Mouse (Mus musculus) lung, embryonic 14.5 days (tissue): ENCODE data around the gene Gm20481. TPM values are rescaled to one million over a fixed set of nuclear protein-coding genes. Genes with fewer than 3 reads are reported as not detected.
A peak's percentile ranks its signal among the peaks of the same experiment; 100 is the strongest.

ENCODE experiments used
- ATAC-seq: fragments of 200-750 bp; cut with Nextera tagmentation; 2 replicates; pipeline ENCODE4 v1.8.0; 2017; ENCODE audit warnings: mild to moderate bottlenecking, moderate TSS enrichment, moderate library complexity; ENCODE audit not compliant: insufficient read depth
- DNase-seq: peaks from one replicate; pipeline ENCODE4 v3.0.0-alpha.2; 2015
- H3K27ac ChIP-seq: fragments of 300-500 bp; sonication (generic); 2 replicates; pipeline ENCODE4 v1.5.1; 2014; ENCODE audit warnings: low read depth, mild to moderate bottlenecking, moderate library complexity
- H3K27me3 ChIP-seq: fragments of 300-500 bp; sonication (generic); 2 replicates; pipeline ENCODE4 v1.6.1; 2014; ENCODE audit warnings: low read length, control low read depth; ENCODE audit not compliant: insufficient read depth
- H3K36me3 ChIP-seq: fragments of 300-500 bp; sonication (generic); 2 replicates; pipeline ENCODE4 v1.6.1; 2014; ENCODE audit warnings: control low read depth; ENCODE audit not compliant: insufficient read depth
- H3K4me1 ChIP-seq: fragments of 300-500 bp; sonication (generic); 2 replicates; pipeline ENCODE4 v1.6.1; 2014; ENCODE audit warnings: antibody characterized with exemption, control low read depth; ENCODE audit not compliant: insufficient read depth
- H3K4me2 ChIP-seq: fragments of 300-500 bp; sonication (generic); 2 replicates; pipeline ENCODE4 v1.6.1; 2014; ENCODE audit warnings: mild to moderate bottlenecking
- H3K4me3 ChIP-seq: fragments of 300-500 bp; sonication (generic); 2 replicates; pipeline ENCODE4 v1.5.1; 2014; ENCODE audit warnings: low read depth, low read length
- H3K9ac ChIP-seq: fragments of 300-500 bp; sonication (generic); 2 replicates; pipeline ENCODE4 v1.6.1; 2014
- H3K9me3 ChIP-seq: fragments of 300-500 bp; sonication (generic); 2 replicates; pipeline ENCODE4 v1.6.1; 2016; ENCODE audit warnings: low read depth, low read length, control low read depth
- CTCF ChIP-seq: IDR thresholded peaks from 2 replicates; pipeline ENCODE4 v1.5.1; 2016; ENCODE audit warnings: antibody characterized with exemption, low read depth
- WGBS: fragments of 180-500 bp; shearing (Covaris S2); extraction: QIAGEN DNeasy Blood & Tissue Kit; methylation state at CpG from one replicate; pipeline ENCODE4 v1.1.7; 2014; 5-methylcytosine and 5-hydroxymethylcytosine counted together
- polyA plus RNA-seq: library from polyadenylated mRNA; unstranded; fragments of >200 nt; fragmentation: Nextera tagmentation; extraction: Ambion mirVana; gene quantifications from 2 replicates; pipeline ENCODE4 v1.2.1, GENCODE M21; 2014

Gm20481 gene
- polyA plus RNA-seq, 1 experiment from 2014 or later, result not detected

- Histone ChIP-seq H3K9ac (peak overlapping the region; percentile 69), H3K9me3 (no peaks in the 10 kb centered on the region), H3K4me1 (0 out of 2 replicates have a peak, but pooled peaks cover 3% of the 10 kb centered on the region), H3K27ac (no peak overlapping the region), H3K36me3 (peaks cover 4% of the 10 kb centered on the region; the same call in 1 of the 2 replicates), H3K27me3 (no peaks in the 10 kb centered on the region), H3K4me3 (peak overlapping the region; percentile 62), H3K4me2 (peak overlapping the region; percentile 98)
- TF ChIP-seq CTCF, result no peak
- ATAC-seq (no peak), DNase-seq (no peak)
- WGBS, result 70% methylated on average over 8 of the region's 8 CpGs
Observed at GRCm38 (mm10) chr17:34932287-34932686, 37.4 kb upstream of the Gm20481 start.

GRCm38 (mm10) chr17:34934031-34934430, 35.7 kb upstream of the Gm20481 start:
- H3K36me3 ChIP-seq, result peaks cover 4% of the 10 kb centered on the region; the same call in 1 of the 2 replicates
- H3K27ac ChIP-seq, result no peak overlapping the region
- H3K9ac ChIP-seq, result no peak overlapping the region
- 71% methylated on average over 24 of the region's 24 CpGs for WGBS
- H3K4me3 ChIP-seq, result no peak overlapping the region
- no peak for TF ChIP-seq CTCF
- ATAC-seq (no peak), DNase-seq (no peak)
- no peaks in the 10 kb centered on the region for H3K9me3 ChIP-seq
- no peak overlapping the region for H3K4me2 ChIP-seq
- H3K27me3 ChIP-seq, result no peaks in the 10 kb centered on the region
- H3K4me1 ChIP-seq, result 0 out of 2 replicates have a peak, but pooled peaks cover 3% of the 10 kb centered on the region

GRCm38 (mm10) chr17:34934830-34935229, 34.9 kb upstream of the Gm20481 start:
- H3K27ac ChIP-seq, result no peak overlapping the region
- ATAC-seq, result no peak
- H3K4me3 ChIP-seq, result no peak overlapping the region
- H3K4me1 ChIP-seq, result 0 out of 2 replicates have a peak, but pooled peaks cover 3% of the 10 kb centered on the region
- peak; percentile 23 for DNase-seq
- H3K9ac ChIP-seq, result no peak overlapping the region
- peaks cover 4% of the 10 kb centered on the region; the same call in 1 of the 2 replicates for H3K36me3 ChIP-seq
- no peaks in the 10 kb centered on the region for H3K27me3 ChIP-seq
- H3K9me3 ChIP-seq, result no peaks in the 10 kb centered on the region
- WGBS, result 45% methylated on average over 8 of the region's 8 CpGs
- H3K4me2 ChIP-seq, result no peak overlapping the region
- TF ChIP-seq CTCF, result no peak

- no peak overlapping the region for H3K27ac ChIP-seq
- no peak for ATAC-seq
- peaks cover 4% of the 10 kb centered on the region; the same call in 1 of the 2 replicates for H3K36me3 ChIP-seq
- no peak overlapping the region for H3K4me2 ChIP-seq
- H3K4me1 ChIP-seq, result 0 out of 2 replicates have a peak, but pooled peaks cover 4% of the 10 kb centered on the region
- no peak overlapping the region for H3K4me3 ChIP-seq
- TF ChIP-seq CTCF, result no peak
- DNase-seq, result no peak
- 79% methylated on average over 6 of the region's 6 CpGs for WGBS
- H3K27me3 ChIP-seq, result no peaks in the 10 kb centered on the region
- H3K9me3 ChIP-seq, result no peaks in the 10 kb centered on the region
- no peak overlapping the region for H3K9ac ChIP-seq
Observed at GRCm38 (mm10) chr17:34937960-34938505, 31.7 kb upstream of the Gm20481 start.

- Histone ChIP-seq H3K9ac (peak overlapping the region; percentile 36), H3K4me3 (peak overlapping the region; percentile 13), H3K4me2 (peak overlapping the region; percentile 48), H3K27ac (peak overlapping the region; percentile 61; the same call in 1 of the 2 replicates), H3K36me3 (no peaks in the 10 kb centered on the region), H3K4me1 (0 out of 2 replicates have a peak, but pooled peaks cover 4% of the 10 kb centered on the region), H3K27me3 (no peaks in the 10 kb centered on the region), H3K9me3 (no peaks in the 10 kb centered on the region)
- TF ChIP-seq CTCF, result no peak
- 6% methylated on average over 15 of the region's 15 CpGs for WGBS
- ATAC-seq, result peak; percentile 77; the same call in 1 of the 2 replicates
- peak; percentile 55 for DNase-seq
Observed at GRCm38 (mm10) chr17:34941344-34942041, 28.2 kb upstream of the Gm20481 start.

- no peaks in the 10 kb centered on the region for H3K36me3 ChIP-seq
- ATAC-seq (no peak), DNase-seq (no peak)
- H3K27me3 ChIP-seq, result no peaks in the 10 kb centered on the region
- H3K9me3 ChIP-seq, result no peaks in the 10 kb centered on the region
- H3K27ac ChIP-seq, result no peak overlapping the region
- H3K4me2 ChIP-seq, result no peak overlapping the region
- no peak overlapping the region for H3K9ac ChIP-seq
- no peak for TF ChIP-seq CTCF
- no peak overlapping the region for H3K4me3 ChIP-seq
- H3K4me1 ChIP-seq, result 0 out of 2 replicates have a peak, but pooled peaks cover 4% of the 10 kb centered on the region
- 78% methylated on average over 4 of the region's 4 CpGs for WGBS
Observed at GRCm38 (mm10) chr17:34943128-34943815, 26.4 kb upstream of the Gm20481 start.

GRCm38 (mm10) chr17:34944362-34944761, 25.4 kb upstream of the Gm20481 start:
- no peak for ATAC-seq
- Histone ChIP-seq H3K9me3 (no peaks in the 10 kb centered on the region), H3K36me3 (peaks cover under 1% of the 10 kb centered on the region), H3K4me2 (no peak overlapping the region), H3K27ac (no peak overlapping the region), H3K9ac (no peak overlapping the region), H3K27me3 (no peaks in the 10 kb centered on the region), H3K4me3 (no peak overlapping the region), H3K4me1 (0 out of 2 replicates have a peak, but pooled peaks cover 4% of the 10 kb centered on the region)
- DNase-seq, result peak; percentile 25
- no peak for TF ChIP-seq CTCF
